Mouse (Mus musculus): Measurements from ENCODE around the gene Plekho1.

Plekho1 gene

DNA sequence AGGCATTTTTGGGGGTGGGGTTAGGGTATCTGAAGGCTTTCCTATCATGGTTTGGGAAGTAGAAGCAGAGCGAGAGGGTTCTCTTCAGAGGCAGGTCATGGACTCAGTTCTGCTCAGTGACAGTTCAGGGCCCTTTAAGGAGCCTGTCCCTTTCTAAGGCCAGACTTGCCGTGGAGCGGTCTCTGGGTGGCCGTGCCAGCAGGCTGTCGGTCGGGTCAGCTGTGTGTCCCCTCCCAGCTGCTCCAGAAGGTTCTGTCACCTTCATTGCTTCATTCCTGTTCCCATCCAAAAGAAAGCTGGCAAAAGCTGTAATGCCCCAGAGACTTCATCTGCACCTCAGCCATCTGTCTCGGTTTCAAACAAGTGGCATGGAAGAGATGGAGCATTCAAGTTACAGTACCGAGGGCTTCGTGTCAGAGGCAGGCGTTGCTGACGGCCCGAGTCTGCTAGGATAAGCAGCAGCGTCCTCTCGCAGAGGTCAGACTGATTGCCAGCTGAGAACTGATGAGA is 50.0 kb downstream of the Plekho1 start:
- no peak for DNase-seq

DNA sequence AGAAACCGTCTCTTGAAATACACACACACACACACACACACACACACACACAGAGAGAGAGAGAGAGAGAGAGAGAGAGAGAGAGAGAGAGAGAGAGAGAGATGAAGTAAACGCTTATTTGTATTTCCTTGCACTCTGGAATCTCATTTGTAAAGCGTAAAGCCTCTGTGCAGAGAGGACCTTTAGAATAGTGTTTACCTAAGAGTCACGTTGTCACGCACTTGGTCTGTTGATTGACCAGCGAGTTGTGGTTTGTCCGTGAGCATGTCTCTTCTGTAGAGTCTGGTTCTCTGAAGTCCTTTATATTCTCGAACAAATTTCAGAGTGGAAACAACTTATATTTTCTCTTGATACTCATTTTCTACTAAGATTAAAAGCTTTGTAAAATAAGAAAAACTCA is 51.1 kb downstream of the Plekho1 start:
- DNase-seq = no peak

DNA sequence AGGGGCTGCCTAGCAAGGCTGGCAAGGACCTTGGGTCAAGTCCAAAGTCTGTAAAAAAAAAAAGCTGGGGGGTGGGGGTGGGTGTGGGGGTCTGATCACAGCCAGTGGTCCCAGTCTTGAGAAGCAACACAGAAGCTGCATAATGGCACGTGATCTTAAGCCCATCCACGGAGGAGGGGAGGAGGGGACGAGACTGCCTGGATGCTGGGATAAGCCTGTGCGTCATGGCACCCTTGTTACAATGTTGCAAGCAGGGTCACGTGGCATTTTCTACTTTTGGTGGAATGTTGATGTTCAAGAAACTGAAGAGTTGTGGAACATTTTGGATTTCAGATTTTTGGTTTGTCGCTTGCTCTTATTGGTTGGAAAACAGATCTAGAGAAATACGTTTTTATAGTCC is 52.6 kb downstream of the Plekho1 start:
- DNase-seq = no peak

DNA sequence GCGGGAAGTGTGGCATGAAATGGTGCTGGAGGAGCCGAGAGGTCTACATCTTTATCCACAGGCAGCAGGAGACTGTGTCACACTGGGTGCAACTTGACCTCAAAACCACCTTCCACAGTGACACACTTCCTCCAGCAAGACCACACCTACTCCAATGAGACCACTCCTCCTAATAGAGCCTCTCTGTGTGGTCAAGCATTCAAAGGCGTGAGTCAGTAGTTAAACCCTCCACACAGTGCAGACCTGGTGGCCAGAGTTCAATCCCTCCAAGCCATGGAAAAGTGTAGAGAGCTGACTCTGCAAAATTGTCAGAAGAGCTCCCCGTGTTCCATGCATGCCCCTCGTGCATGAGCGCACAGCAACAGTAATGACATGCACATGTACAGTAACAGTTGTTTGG is 53.1 kb downstream of the Plekho1 start:
- DNase-seq = no peak

- DNase-seq = peak; percentile 22 to 36
These were observed 57.0 kb downstream of the Plekho1 start for GRCm38 (mm10) chr3:95938835-95939234.

Data from thymus, postnatal 36 days (tissue).